Mouse (Mus musculus): Measurements from ENCODE around the gene Ap2b1.

- TF ChIP-seq POLR2A (IDR thresholded peaks at IDR 0.05; ENCODE audit: insufficient read depth, low read depth, low read length) (no peak), CTCF (IDR thresholded peaks at IDR 0.05) (no peak)
These were observed 65.8 kb downstream of the Ap2b1 start for GRCm38 (mm10) chr11:83364656-83365055.

All from heart, adult 2 months (tissue).